Mouse (Mus musculus) small intestine, adult 2 months (tissue): Measurements from ENCODE around the gene Taf10. TPM values are rescaled to one million over a fixed set of nuclear protein-coding genes. Genes with fewer than 3 reads are reported as not detected.
A peak's percentile ranks its signal among the peaks of the same experiment; 100 is the strongest.
"Not testable (repeated sequence)": the region's sequence is repeated elsewhere in the genome, so short reads cannot be mapped to it uniquely, and the experiment has no call there.

ENCODE experiments used
- H3K27ac ChIP-seq: fragments of 200-500 bp; 2 replicates; pipeline ENCODE4 v1.5.1; 2012; ENCODE audit warnings: low read depth, low read length, control low read depth, inconsistent platforms; ENCODE audit not compliant: insufficient read depth
- H3K27me3 ChIP-seq: fragments of 200-500 bp; 2 replicates; pipeline ENCODE4 v1.6.1; 2012; ENCODE audit warnings: mild to moderate bottlenecking, moderate library complexity, low read length, inconsistent platforms; ENCODE audit not compliant: control insufficient read depth, insufficient read depth
- H3K36me3 ChIP-seq: fragments of 200-500 bp; 2 replicates; pipeline ENCODE4 v1.6.1; 2012; ENCODE audit warnings: mild to moderate bottlenecking, low read length, control low read depth, inconsistent platforms; ENCODE audit not compliant: control insufficient read depth, insufficient read depth
- H3K4me1 ChIP-seq: fragments of 200-500 bp; 2 replicates; pipeline ENCODE4 v1.6.1; 2012; ENCODE audit warnings: low read length, inconsistent platforms, mixed read lengths; ENCODE audit not compliant: control insufficient read depth, insufficient read depth, insufficient read length
- H3K4me3 ChIP-seq: fragments of 200-500 bp; 2 replicates; pipeline ENCODE4 v1.5.1; 2012; ENCODE audit warnings: low read depth, mild to moderate bottlenecking, control low read depth, inconsistent platforms, low read length, moderate library complexity
- CTCF ChIP-seq: fragments of 200-500 bp; IDR thresholded peaks from 2 replicates; pipeline ENCODE4 v1.5.1; 2012; ENCODE audit warnings: low read depth, mild to moderate bottlenecking, control low read depth, inconsistent platforms, low read length, moderate library complexity, mixed read lengths; ENCODE audit not compliant: insufficient replicate concordance, insufficient read length; ENCODE audit errors: extremely low read depth
- POLR2A ChIP-seq: fragments of 200-500 bp; IDR thresholded peaks from 2 replicates; pipeline ENCODE4 v1.6.1; 2012; ENCODE audit warnings: low read depth, mild to moderate bottlenecking, control low read depth, inconsistent platforms, low read length, moderate library complexity
- WGBS: fragments of 180-500 bp; shearing (Covaris S2); methylation state at CpG from one replicate; pipeline ENCODE4 v1.1.7; 2018; 5-methylcytosine and 5-hydroxymethylcytosine counted together
- polyA plus RNA-seq: library from polyadenylated mRNA; depleted of rRNA; stranded (reverse); fragments of >200 nt; gene quantifications from 2 replicates; pipeline ENCODE4 v1.2.3, GENCODE M21; 2012

Taf10 gene
- polyA plus RNA-seq, 1 experiment: 599 TPM

DNA sequence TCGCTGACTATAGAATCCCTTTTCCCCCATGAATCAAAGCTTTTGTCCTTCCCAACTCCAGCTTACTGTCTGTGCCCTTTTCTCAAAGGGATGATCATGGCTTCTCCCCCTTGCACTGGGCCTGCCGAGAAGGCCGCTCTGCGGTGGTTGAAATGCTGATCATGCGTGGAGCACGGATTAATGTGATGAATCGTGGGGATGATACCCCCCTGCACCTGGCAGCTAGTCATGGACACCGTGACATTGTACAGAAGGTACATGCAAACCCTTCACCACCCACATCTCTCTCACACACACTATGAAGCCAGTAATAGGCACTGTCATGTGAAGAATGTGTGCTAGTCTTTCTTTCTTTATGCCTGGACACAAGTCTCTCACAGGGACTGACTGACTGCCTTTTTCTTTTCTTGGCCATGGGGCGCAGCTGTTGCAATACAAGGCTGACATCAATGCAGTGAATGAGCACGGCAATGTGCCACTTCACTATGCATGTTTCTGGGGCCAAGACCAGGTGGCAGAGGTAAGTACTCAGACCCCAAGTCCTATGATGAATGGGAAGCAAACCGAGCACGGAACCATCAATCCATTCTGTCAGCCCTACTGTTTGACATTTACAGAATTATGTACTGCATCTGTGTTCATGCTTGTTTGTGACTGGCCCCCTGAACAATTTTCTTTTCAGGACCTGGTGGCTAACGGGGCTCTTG lies 3.9 kb downstream of the Taf10 start:
- no peak overlapping the region for H3K27ac ChIP-seq
- peaks cover 5% of the 10 kb centered on the region; the same call in 1 of the 2 replicates for H3K4me1 ChIP-seq
- TF ChIP-seq POLR2A: no peak
- TF ChIP-seq CTCF: no peak
- H3K27me3 ChIP-seq: no peaks in the 10 kb centered on the region
- H3K36me3 ChIP-seq: peaks cover 19% of the 10 kb centered on the region
- no peak overlapping the region for H3K4me3 ChIP-seq
- WGBS: 90% methylated on average over 13 of the region's 13 CpGs

- WGBS: 52% methylated on average over 3 of the region's 3 CpGs
- Histone ChIP-seq H3K27me3 (no peaks in the 10 kb centered on the region), H3K4me1 (peaks cover 5% of the 10 kb centered on the region; the same call in 1 of the 2 replicates), H3K27ac (peak overlapping the region; percentile 92), H3K4me3 (peak overlapping the region; percentile 33; the same call in 1 of the 2 replicates), H3K36me3 (peaks cover 22% of the 10 kb centered on the region)
- TF ChIP-seq POLR2A (no peak), CTCF (no peak)
Observed at GRCm38 (mm10) chr7:105738948-105739347, 5.2 kb downstream of the Taf10 start.

- Histone ChIP-seq H3K4me3 (no peak overlapping the region), H3K27ac (peak overlapping the region; percentile 92), H3K36me3 (peaks cover 28% of the 10 kb centered on the region), H3K4me1 (peaks cover 3% of the 10 kb centered on the region; the same call in 1 of the 2 replicates), H3K27me3 (no peaks in the 10 kb centered on the region)
- 72% methylated on average over 2 of the region's 2 CpGs for WGBS
- TF ChIP-seq POLR2A (no peak), CTCF (no peak)
Observed at GRCm38 (mm10) chr7:105738286-105738685, 5.9 kb downstream of the Taf10 start.

- Histone ChIP-seq H3K36me3 (peaks cover 33% of the 10 kb centered on the region), H3K27ac (peak overlapping the region; percentile 70), H3K4me1 (no peaks in the 10 kb centered on the region; the same call in 1 of the 2 replicates), H3K27me3 (no peaks in the 10 kb centered on the region), H3K4me3 (no peak overlapping the region)
- 33% methylated on average over 3 of the region's 3 CpGs for WGBS
- TF ChIP-seq CTCF (no peak), POLR2A (no peak)
Observed at GRCm38 (mm10) chr7:105737648-105738047, 6.5 kb downstream of the Taf10 start.

DNA sequence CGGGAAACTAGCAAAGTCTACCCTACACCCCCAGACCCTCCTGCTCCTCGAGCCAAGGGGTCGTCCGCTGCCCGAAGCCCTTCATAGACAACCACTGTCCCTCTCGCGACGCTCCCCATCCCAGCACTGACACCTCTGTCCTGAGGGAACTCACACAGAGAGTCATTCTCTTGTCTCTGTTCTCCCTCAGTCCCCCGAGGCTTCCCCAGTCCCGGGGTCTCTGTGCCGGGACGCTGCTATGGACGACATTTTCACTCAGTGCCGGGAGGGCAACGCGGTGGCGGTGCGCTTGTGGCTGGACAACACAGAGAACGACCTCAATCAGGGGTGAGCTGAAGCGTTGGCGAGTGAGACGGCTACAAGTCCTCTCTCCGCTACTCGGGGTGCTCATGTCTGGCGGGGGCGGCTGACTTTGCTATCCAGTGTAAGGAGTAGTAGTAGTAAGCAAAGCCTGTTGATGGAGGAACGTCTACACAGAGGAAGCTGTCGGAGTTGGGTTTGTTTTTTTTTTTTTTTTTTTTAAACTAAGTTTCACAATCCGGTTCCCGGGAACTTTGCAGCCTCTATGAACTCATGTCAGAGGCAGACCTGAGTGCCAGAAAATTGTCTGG lies 7.1 kb downstream of the Taf10 start, which contains the start of gene Rrp8:
Gene Rrp8 (minus strand): TSS at position 475 of the 611 bp plus-strand sequence.
- Histone ChIP-seq H3K36me3 (peaks cover 33% of the 10 kb centered on the region), H3K27ac (peak within 1 kb of the TSS; percentile 77), H3K4me3 (peak within 1 kb of the TSS; percentile 98), H3K27me3 (no peaks in the 10 kb centered on the region), H3K4me1 (no peaks in the 10 kb centered on the region; the same call in 1 of the 2 replicates)
- WGBS: under 1% methylated on average over 30 of the region's 30 CpGs
- TF ChIP-seq CTCF (peak; percentile 14; the same call in 1 of the 2 replicates), POLR2A (no peak)

GRCm38 (mm10) chr7:105736264-105736901 lies 7.8 kb downstream of the Taf10 start, which contains the start of gene Ilk:
TSS of gene Ilk (plus strand) at chr7:105736592.
- no peaks in the 10 kb centered on the region for H3K27me3 ChIP-seq
- no peak for TF ChIP-seq CTCF
- TF ChIP-seq POLR2A: no peak
- H3K4me3 ChIP-seq: peak within 1 kb of the TSS; percentile 98
- peaks cover 30% of the 10 kb centered on the region for H3K36me3 ChIP-seq
- WGBS: under 1% methylated on average over 43 of the region's 62 CpGs
- H3K27ac ChIP-seq: peak within 1 kb of the TSS; percentile 77
- no peaks in the 10 kb centered on the region; the same call in 1 of the 2 replicates for H3K4me1 ChIP-seq

GRCm38 (mm10) chr7:105735464-105735863 lies 8.7 kb downstream of the Taf10 start:
- H3K4me1 ChIP-seq, H3K27me3 ChIP-seq, H3K27ac ChIP-seq, H3K4me3 ChIP-seq: not testable (repeated sequence)
- WGBS: 31% methylated on average over 4 of the region's 4 CpGs
- H3K36me3 ChIP-seq: peaks cover 24% of the 10 kb centered on the region
